Mouse (Mus musculus): Measurements from ENCODE around the gene Tagap1. TPM values are rescaled to one million over a fixed set of nuclear protein-coding genes. Genes with fewer than 3 reads are reported as not detected.
"Not testable (repeated sequence)": the region's sequence is repeated elsewhere in the genome, so short reads cannot be mapped to it uniquely, and the experiment has no call there.

The Tagap1 gene
- 13.7 and 15.2 TPM in 2 replicates for polyA plus RNA-seq (2015; fragmentation: Nextera tagmentation; extraction: Ambion mirVana)

- DNase-seq; H3K9me3 ChIP-seq (replicated peaks); H3K36me3 ChIP-seq; H3K4me1 ChIP-seq (replicated peaks); H3K27me3 ChIP-seq: not testable (repeated sequence)
- peak within 1 kb of the TSS; percentile 79 for H3K9ac ChIP-seq
- H3K27ac ChIP-seq = peak within 1 kb of the TSS; percentile 55
- H3K4me3 ChIP-seq (replicated peaks) = peak within 1 kb of the TSS; percentile 69
- peak within 1 kb of the TSS; percentile 63 for H3K4me2 ChIP-seq
- under 1% methylated on average over 38 of the region's 51 CpGs for WGBS (ENCODE audit: insufficient replicate concordance)
- peak; percentile 40 for ATAC-seq (ENCODE audit: low read depth)
Observed at GRCm38 (mm10) chr17:6960776-6961175, at the start of gene Tagap1. Tagap1 (minus strand) TSS chr17:6961156.

DNA sequence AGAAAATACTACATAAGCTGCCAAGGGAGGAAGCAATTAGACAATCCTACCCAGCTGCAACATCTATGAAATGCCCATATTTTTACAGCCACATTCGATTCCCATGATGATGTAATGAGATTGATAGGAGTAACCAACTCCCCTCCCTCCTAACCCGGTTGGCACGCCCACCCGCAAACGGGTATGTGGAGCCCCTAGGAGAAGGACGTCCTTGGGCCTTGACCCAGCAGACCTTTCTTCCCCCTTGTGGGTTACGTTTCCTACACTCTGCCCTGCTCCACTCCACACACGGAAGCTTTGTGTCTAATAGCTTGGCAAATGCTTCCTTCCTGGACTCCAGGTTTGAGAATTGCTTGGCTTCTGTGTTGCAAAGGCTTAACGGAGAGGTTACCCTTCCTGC, 48.9 kb upstream of the Tagap1 start:
- H3K27me3 ChIP-seq; H3K4me2 ChIP-seq; H3K27ac ChIP-seq; DNase-seq; H3K9me3 ChIP-seq (replicated peaks); H3K4me1 ChIP-seq (replicated peaks); H3K36me3 ChIP-seq; ATAC-seq (ENCODE audit: low read depth); H3K9ac ChIP-seq; H3K4me3 ChIP-seq (replicated peaks): not testable (repeated sequence)
- 16% methylated on average over 5 of the region's 9 CpGs for WGBS (ENCODE audit: insufficient replicate concordance)

- no CpG with 5 or more reads among the region's 7 CpGs for WGBS (ENCODE audit: insufficient replicate concordance)
- H3K27me3 ChIP-seq; H3K4me1 ChIP-seq (replicated peaks); H3K9me3 ChIP-seq (replicated peaks); H3K4me3 ChIP-seq (replicated peaks); H3K27ac ChIP-seq; H3K36me3 ChIP-seq; H3K9ac ChIP-seq; ATAC-seq (ENCODE audit: low read depth); DNase-seq; H3K4me2 ChIP-seq: not testable (repeated sequence)
Observed at GRCm38 (mm10) chr17:7009440-7009839, 48.5 kb upstream of the Tagap1 start.

GRCm38 (mm10) chr17:7008885-7009284, 47.9 kb upstream of the Tagap1 start:
- not testable (repeated sequence) for H3K27ac ChIP-seq; H3K9ac ChIP-seq; DNase-seq; H3K36me3 ChIP-seq; H3K27me3 ChIP-seq; ATAC-seq (ENCODE audit: low read depth); H3K4me3 ChIP-seq (replicated peaks); H3K4me2 ChIP-seq; H3K9me3 ChIP-seq (replicated peaks); H3K4me1 ChIP-seq (replicated peaks)

DNA sequence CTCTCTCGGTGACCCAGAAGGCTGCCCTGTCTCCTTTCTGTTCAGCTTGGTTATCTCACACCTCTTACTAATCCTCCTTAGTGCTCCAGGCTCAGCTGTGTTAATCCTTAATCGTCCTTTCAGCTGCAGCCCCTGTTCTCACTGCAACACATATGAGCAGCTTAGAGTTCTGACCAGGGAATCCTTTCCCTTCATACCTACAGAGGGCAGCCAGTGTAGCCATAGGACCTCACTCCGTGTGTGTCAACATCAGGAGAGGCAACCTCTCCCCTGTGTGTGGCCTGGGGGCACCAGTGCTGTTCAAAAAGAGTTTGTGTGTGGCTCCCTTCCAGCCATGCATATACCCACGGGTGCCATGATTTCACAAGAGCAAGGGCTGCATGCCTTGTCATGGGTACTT, 44.7 kb upstream of the Tagap1 start:
- not testable (repeated sequence) for H3K27me3 ChIP-seq; H3K4me2 ChIP-seq; ATAC-seq (ENCODE audit: low read depth); H3K9me3 ChIP-seq (replicated peaks); DNase-seq; H3K9ac ChIP-seq; H3K27ac ChIP-seq; H3K4me1 ChIP-seq (replicated peaks); H3K4me3 ChIP-seq (replicated peaks); H3K36me3 ChIP-seq
- WGBS (ENCODE audit: insufficient replicate concordance) = 33% methylated on average over 4 of the region's 4 CpGs

DNA sequence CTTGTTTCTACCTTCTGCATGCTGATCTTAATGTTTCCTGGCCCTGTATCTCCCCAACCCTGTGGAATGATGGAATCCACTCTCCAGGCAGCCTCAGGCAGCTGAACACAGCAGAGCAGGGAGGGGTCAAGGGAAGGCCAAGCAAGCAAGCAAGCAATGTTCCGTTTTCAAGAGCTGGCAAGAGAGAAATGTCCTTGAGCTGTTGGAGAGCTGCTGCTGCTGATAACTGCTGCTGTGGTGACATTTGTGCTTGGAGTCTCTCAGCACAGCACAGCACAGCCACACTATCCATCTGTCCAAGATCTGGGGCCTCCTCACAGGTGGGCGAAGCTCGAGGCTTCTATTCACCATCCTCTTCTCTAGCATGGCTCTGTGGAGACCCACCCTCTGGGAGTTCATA, 42.4 kb upstream of the Tagap1 start:
- H3K36me3 ChIP-seq; H3K4me2 ChIP-seq; H3K4me3 ChIP-seq (replicated peaks); H3K27ac ChIP-seq; H3K27me3 ChIP-seq; DNase-seq; H3K9ac ChIP-seq; ATAC-seq (ENCODE audit: low read depth); H3K9me3 ChIP-seq (replicated peaks); H3K4me1 ChIP-seq (replicated peaks): not testable (repeated sequence)
- WGBS (ENCODE audit: insufficient replicate concordance) = no CpG with 5 or more reads among the region's 3 CpGs

DNA sequence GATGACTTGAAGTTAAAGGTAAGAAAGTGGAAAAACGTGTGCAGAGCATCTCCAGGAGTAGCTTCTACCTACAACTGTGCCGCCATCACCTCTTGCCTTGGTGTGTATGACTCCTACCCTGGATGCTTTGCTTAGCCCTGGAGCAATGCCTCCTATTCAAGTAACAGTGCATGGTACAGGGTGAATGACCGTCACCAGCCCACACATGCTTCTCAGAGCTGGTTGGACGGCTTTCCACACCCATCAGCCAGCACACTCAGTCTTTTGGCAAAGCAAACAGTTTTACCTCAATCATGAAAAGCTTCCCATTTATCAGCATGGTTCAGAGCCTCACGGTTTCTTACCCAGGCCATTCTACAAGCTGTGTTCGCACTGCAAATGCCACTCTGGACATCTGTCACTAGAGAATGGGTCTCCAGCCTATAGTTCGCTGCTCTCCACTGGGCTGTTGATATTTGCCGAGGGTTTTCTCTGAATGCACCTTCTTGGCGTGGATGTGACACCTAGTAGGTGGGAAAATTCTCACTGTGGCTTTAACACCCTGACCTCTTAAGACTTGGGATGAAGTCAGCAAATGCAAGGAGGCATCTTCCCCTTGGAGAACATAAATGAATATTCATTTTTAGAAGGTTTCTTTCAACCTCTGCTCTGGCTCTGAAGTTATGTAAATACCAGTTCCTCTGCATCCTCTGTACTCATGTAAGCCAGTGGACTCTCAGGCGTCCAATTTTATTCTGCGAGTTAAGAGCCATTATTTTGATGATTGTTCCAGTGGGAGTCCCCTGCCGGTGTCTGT, 41.0 kb upstream of the Tagap1 start:
- ATAC-seq (ENCODE audit: low read depth); H3K9ac ChIP-seq; H3K27ac ChIP-seq; H3K27me3 ChIP-seq; H3K4me2 ChIP-seq; H3K4me1 ChIP-seq (replicated peaks); H3K9me3 ChIP-seq (replicated peaks); H3K36me3 ChIP-seq; H3K4me3 ChIP-seq (replicated peaks); DNase-seq: not testable (repeated sequence)
- WGBS (ENCODE audit: insufficient replicate concordance) = 71% methylated on average over 9 of the region's 12 CpGs

GRCm38 (mm10) chr17:6997778-6998490, 37.0 kb upstream of the Tagap1 start:
- H3K27ac ChIP-seq; ATAC-seq (ENCODE audit: low read depth); H3K4me1 ChIP-seq (replicated peaks); DNase-seq; H3K4me2 ChIP-seq; H3K9ac ChIP-seq; H3K9me3 ChIP-seq (replicated peaks); H3K36me3 ChIP-seq; H3K27me3 ChIP-seq; H3K4me3 ChIP-seq (replicated peaks): not testable (repeated sequence)
- 70% methylated on average over 1 of the region's 7 CpGs for WGBS (ENCODE audit: insufficient replicate concordance)

DNA sequence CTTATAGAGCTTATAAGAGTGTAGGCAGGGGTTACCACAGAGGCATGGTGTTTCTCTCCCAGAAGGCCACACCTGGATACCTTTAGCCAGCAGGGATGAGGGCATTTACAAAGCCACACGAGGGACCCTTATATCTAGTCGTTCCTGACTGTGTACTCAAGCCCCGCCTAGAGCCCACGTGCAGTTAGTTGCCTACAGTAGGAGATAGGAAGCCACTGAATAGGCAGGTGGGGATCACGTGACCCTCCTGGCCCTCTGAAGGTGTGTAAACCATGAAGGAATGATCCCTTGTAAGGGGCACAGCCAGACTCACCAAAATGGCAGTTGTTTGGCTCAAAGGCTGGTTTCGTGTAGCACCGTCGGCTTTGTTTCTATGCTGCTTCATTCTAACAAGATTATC, 35.9 kb upstream of the Tagap1 start:
- not testable (repeated sequence) for H3K27ac ChIP-seq; H3K4me3 ChIP-seq (replicated peaks); ATAC-seq (ENCODE audit: low read depth); H3K9ac ChIP-seq; H3K4me1 ChIP-seq (replicated peaks); DNase-seq; H3K4me2 ChIP-seq; H3K36me3 ChIP-seq; H3K27me3 ChIP-seq; H3K9me3 ChIP-seq (replicated peaks)
- 62% methylated on average over 8 of the region's 8 CpGs for WGBS (ENCODE audit: insufficient replicate concordance)

DNA sequence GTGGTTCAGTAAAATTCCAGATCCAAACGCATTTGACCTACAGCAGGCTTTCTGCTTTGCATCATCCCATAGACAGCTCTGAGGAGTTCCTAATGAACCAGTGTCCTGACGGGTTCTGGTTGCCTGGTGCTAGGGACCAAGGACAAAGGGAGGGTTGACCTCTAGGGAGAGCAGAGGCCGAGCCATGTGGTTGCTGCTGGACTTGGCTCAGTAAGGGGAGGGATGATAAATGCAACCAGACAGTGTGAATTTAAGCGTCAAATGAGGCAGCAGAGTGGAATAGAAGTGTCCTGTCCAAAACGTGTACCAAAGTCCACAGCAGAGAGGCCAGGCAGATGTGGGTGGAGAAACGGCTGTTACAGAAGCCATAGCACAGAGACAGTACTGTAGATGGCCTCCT, 34.5 kb upstream of the Tagap1 start:
- WGBS (ENCODE audit: insufficient replicate concordance) = no CpG with 5 or more reads among the region's 6 CpGs
- H3K27me3 ChIP-seq; H3K36me3 ChIP-seq; H3K9ac ChIP-seq; H3K4me2 ChIP-seq; DNase-seq; H3K4me3 ChIP-seq (replicated peaks); H3K27ac ChIP-seq; H3K9me3 ChIP-seq (replicated peaks); H3K4me1 ChIP-seq (replicated peaks): not testable (repeated sequence)
- ATAC-seq (ENCODE audit: low read depth) = peak; percentile 34; the same call in 1 of the 2 replicates

DNA sequence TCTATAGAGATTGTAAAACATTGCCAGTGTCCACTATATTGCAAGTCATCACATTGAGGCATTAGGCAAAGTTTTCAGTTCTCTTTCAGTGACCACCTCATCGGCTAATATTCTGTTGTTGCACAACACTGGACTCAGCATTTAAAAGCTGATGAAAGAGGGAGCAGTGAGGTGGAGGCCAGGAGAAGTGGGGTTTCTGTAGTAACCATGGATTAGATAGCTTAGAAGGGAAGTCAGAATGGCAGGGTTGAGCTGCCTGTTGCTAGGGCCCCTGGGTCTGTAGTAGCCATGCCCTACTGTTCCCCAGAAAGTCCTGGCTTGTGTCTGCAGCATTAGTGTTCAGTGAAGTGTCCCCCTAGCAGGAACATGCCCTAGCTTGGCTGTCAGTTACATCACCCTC, 25.2 kb upstream of the Tagap1 start:
- not testable (repeated sequence) for ATAC-seq (ENCODE audit: low read depth); H3K36me3 ChIP-seq; H3K4me2 ChIP-seq; H3K27me3 ChIP-seq; H3K9me3 ChIP-seq (replicated peaks); DNase-seq; H3K9ac ChIP-seq; H3K27ac ChIP-seq; H3K4me3 ChIP-seq (replicated peaks); H3K4me1 ChIP-seq (replicated peaks)
- 90% methylated on average over 1 of the region's 1 CpGs for WGBS (ENCODE audit: insufficient replicate concordance)

DNA sequence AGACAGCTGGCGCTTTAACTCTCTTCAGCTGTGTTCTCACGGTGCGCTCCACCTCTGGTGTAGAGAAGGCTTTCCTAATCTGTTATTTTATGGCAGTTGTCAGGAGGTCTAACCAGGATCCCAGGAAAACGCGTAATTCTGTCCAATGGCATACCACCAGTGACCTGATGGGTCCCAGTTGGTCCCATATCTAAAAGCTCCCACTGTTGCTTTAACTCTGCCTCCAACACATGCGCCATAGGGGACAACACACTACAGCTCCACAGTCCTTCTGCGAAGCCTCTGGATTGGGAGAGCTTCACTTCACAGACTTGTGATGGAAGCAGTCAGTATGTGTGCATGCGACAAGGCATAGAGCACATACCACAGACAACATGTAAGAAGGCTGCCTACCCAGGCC, 19.2 kb upstream of the Tagap1 start:
- H3K9ac ChIP-seq; H3K4me1 ChIP-seq (replicated peaks); H3K27ac ChIP-seq; H3K36me3 ChIP-seq; H3K9me3 ChIP-seq (replicated peaks); H3K4me3 ChIP-seq (replicated peaks); DNase-seq; H3K27me3 ChIP-seq; ATAC-seq (ENCODE audit: low read depth); H3K4me2 ChIP-seq: not testable (repeated sequence)
- WGBS (ENCODE audit: insufficient replicate concordance) = 85% methylated on average over 5 of the region's 8 CpGs
